Mouse (Mus musculus) forebrain, embryonic 13.5 days (tissue): ENCODE data around the gene Olfr979. TPM values are rescaled to one million over a fixed set of nuclear protein-coding genes. Genes with fewer than 3 reads are reported as not detected.
"Not testable (repeated sequence)": the region's sequence is repeated elsewhere in the genome, so short reads cannot be mapped to it uniquely, and the experiment has no call there.

Experiments
- ATAC-seq: fragments of 200-750 bp; cut with Nextera tagmentation; 2 replicates; pipeline ENCODE4 v1.8.0; 2017
- H3K27ac ChIP-seq: fragments of 300-500 bp; sonication (generic); 2 replicates; pipeline ENCODE4 v1.5.1; 2015; ENCODE audit warnings: inconsistent platforms, mild to moderate bottlenecking, moderate library complexity
- H3K27me3 ChIP-seq: fragments of 300-500 bp; sonication (generic); 2 replicates; pipeline ENCODE4 v1.6.1; 2015; ENCODE audit warnings: mild to moderate bottlenecking, inconsistent platforms
- H3K36me3 ChIP-seq: fragments of 300-500 bp; sonication (generic); 2 replicates; pipeline ENCODE4 v1.6.1; 2015; ENCODE audit warnings: mild to moderate bottlenecking, inconsistent platforms; ENCODE audit not compliant: poor library complexity, severe bottlenecking
- H3K4me1 ChIP-seq: fragments of 300-500 bp; sonication (generic); 2 replicates; pipeline ENCODE4 v1.6.1; 2015; ENCODE audit warnings: inconsistent platforms
- H3K4me2 ChIP-seq: fragments of 300-500 bp; sonication (generic); 2 replicates; pipeline ENCODE4 v1.6.1; 2015; ENCODE audit warnings: inconsistent platforms, mild to moderate bottlenecking, moderate library complexity
- H3K4me3 ChIP-seq: fragments of 300-500 bp; sonication (generic); 2 replicates; pipeline ENCODE4 v1.5.1; 2015; ENCODE audit warnings: mild to moderate bottlenecking, inconsistent platforms
- H3K9ac ChIP-seq: fragments of 300-500 bp; sonication (generic); 2 replicates; pipeline ENCODE4 v1.6.1; 2015; ENCODE audit warnings: mild to moderate bottlenecking, inconsistent platforms
- H3K9me3 ChIP-seq: fragments of 300-500 bp; sonication (generic); replicated peaks from 2 replicates; pipeline ENCODE4 v1.6.1; 2016; ENCODE audit warnings: inconsistent platforms
- WGBS: fragments of 180-500 bp; shearing (Covaris S2); methylation state at CpG from one replicate; pipeline ENCODE4 v1.1.7; 2015; 5-methylcytosine and 5-hydroxymethylcytosine counted together
- polyA plus RNA-seq: library from polyadenylated mRNA; unstranded; fragments of >200 nt; fragmentation: Nextera tagmentation; extraction: Ambion mirVana; gene quantifications from 2 replicates; pipeline ENCODE4 v1.2.1, GENCODE M21; 2015

Olfr979 gene
- not detected in 2 replicates for polyA plus RNA-seq

GRCm38 (mm10) chr9:40003365-40003764, at the start of gene Olfr979:
Gene Olfr979, minus strand, starts transcription at chr9:40003465.
- H3K4me3 ChIP-seq, result no peak within 1 kb of the TSS
- no peak for ATAC-seq
- H3K4me1 ChIP-seq, result no peaks in the 10 kb centered on the region
- no peaks in the 10 kb centered on the region for H3K36me3 ChIP-seq
- no peak within 1 kb of the TSS for H3K4me2 ChIP-seq
- H3K27me3 ChIP-seq, result no peaks in the 10 kb centered on the region
- WGBS, result 97% methylated on average over 1 of the region's 1 CpGs
- no peak within 1 kb of the TSS for H3K27ac ChIP-seq
- no peaks in the 10 kb centered on the region for H3K9me3 ChIP-seq
- no peak within 1 kb of the TSS for H3K9ac ChIP-seq

DNA sequence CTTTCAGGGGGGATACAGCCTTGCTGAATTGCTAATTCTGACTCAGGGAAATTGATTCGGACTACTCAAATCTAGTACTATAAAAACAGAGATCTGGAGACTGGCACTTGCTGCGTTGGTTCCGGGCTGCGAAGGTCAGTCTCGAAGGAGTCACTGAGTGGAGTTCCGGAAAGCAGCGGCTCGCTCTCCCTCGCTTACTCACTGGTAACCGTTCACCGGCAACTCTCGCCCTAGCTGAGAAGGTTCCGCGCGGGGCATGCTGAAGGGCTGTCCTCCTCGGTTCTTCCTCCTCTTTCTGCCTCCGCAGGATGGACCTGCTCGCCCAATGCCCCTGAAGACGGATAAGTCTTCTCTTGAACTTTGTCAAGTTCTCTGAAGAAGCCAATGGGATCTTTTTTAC, 46.9 kb upstream of the Olfr979 start:
- no peaks in the 10 kb centered on the region for H3K9me3 ChIP-seq
- H3K27ac ChIP-seq, result no peak overlapping the region
- H3K27me3 ChIP-seq, result no peaks in the 10 kb centered on the region
- H3K4me1 ChIP-seq, result no peaks in the 10 kb centered on the region
- no peak for ATAC-seq
- H3K36me3 ChIP-seq, result no peaks in the 10 kb centered on the region
- no peak overlapping the region for H3K4me3 ChIP-seq
- no peak overlapping the region for H3K4me2 ChIP-seq
- 93% methylated on average over 19 of the region's 19 CpGs for WGBS
- H3K9ac ChIP-seq, result no peak overlapping the region

GRCm38 (mm10) chr9:40021164-40021563, 17.9 kb upstream of the Olfr979 start, which contains the start of gene Olfr981:
Gene Olfr981, plus strand, starts transcription at chr9:40021464.
- 57% methylated on average over 2 of the region's 2 CpGs for whole genome bisulfite sequencing
- Histone ChIP-seq H3K4me3 (no peak within 1 kb of the TSS), H3K9ac (no peak within 1 kb of the TSS), H3K27ac (no peak within 1 kb of the TSS), H3K4me1 (no peaks in the 10 kb centered on the region), H3K27me3 (no peaks in the 10 kb centered on the region), H3K4me2 (no peak within 1 kb of the TSS), H3K9me3 (no peaks in the 10 kb centered on the region), H3K36me3 (no peaks in the 10 kb centered on the region)
- ATAC-seq, result no peak

- Histone ChIP-seq H3K9ac (no peak within 1 kb of the TSS), H3K36me3 (no peaks in the 10 kb centered on the region), H3K4me3 (no peak within 1 kb of the TSS), H3K4me2 (no peak within 1 kb of the TSS), H3K9me3 (no peaks in the 10 kb centered on the region), H3K4me1 (no peaks in the 10 kb centered on the region), H3K27me3 (no peaks in the 10 kb centered on the region), H3K27ac (no peak within 1 kb of the TSS)
- 97% methylated on average over 1 of the region's 1 CpGs for WGBS
- ATAC-seq, result no peak
Measured at GRCm38 (mm10) chr9:40009482-40009881, 6.2 kb upstream of the Olfr979 start, which contains the start of gene Olfr980. Gene Olfr980, minus strand, starts transcription at chr9:40009582.

- H3K36me3 ChIP-seq, result no peaks in the 10 kb centered on the region
- H3K4me2 ChIP-seq, result no peak within 1 kb of the TSS
- no peak within 1 kb of the TSS for H3K4me3 ChIP-seq
- WGBS, result 83% methylated on average over 2 of the region's 2 CpGs
- H3K9ac ChIP-seq, result no peak within 1 kb of the TSS
- H3K4me1 ChIP-seq, result no peaks in the 10 kb centered on the region
- no peak within 1 kb of the TSS for H3K27ac ChIP-seq
- H3K9me3 ChIP-seq, result no peaks in the 10 kb centered on the region
- no peak for ATAC-seq
- no peaks in the 10 kb centered on the region for H3K27me3 ChIP-seq
Measured at GRCm38 (mm10) chr9:39991813-39992212, 11.5 kb downstream of the Olfr979 start, which contains the start of gene Olfr978. Gene Olfr978, plus strand, starts transcription at chr9:39992113.

GRCm38 (mm10) chr9:39976581-39977145, 26.6 kb downstream of the Olfr979 start:
- not testable (repeated sequence) for H3K9me3 ChIP-seq, H3K4me2 ChIP-seq, H3K9ac ChIP-seq, H3K27me3 ChIP-seq, ATAC-seq, H3K36me3 ChIP-seq, H3K4me1 ChIP-seq, H3K4me3 ChIP-seq, H3K27ac ChIP-seq
- WGBS, result 91% methylated on average over 1 of the region's 1 CpGs

GRCm38 (mm10) chr9:39961033-39961432, 42.2 kb downstream of the Olfr979 start, which contains the start of gene Olfr976:
Gene Olfr976, minus strand, starts transcription at chr9:39961133.
- not testable (repeated sequence) for H3K4me3 ChIP-seq, H3K4me1 ChIP-seq, H3K9me3 ChIP-seq, H3K9ac ChIP-seq, H3K27ac ChIP-seq, ATAC-seq, H3K27me3 ChIP-seq, H3K4me2 ChIP-seq, H3K36me3 ChIP-seq
- 86% methylated on average over 8 of the region's 9 CpGs for WGBS

DNA sequence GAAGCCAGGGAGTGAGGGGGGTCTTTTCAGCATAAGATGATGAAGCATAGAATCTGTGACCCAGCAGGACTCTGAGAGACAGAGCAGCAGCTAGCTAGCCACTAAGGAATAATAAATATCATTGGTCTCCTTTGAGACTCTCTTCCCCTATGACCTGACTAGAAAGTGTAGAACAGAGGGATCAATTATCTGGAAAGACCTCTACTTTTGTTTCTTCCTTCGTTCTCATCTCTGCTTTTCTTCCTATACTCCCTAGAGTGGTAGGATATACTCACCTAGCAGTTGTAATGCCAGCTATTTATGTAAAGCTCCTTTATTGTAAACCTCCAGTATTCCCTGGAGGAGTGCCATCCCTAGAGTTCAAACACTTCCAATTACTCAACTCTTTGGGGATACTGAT, 51.3 kb downstream of the Olfr979 start, which contains the start of gene Olfr975:
Olfr975 (minus strand) TSS at position 101 of the 400 bp plus-strand sequence.
- H3K36me3 ChIP-seq, result no peaks in the 10 kb centered on the region
- no peak within 1 kb of the TSS for H3K27ac ChIP-seq
- no peak for ATAC-seq
- H3K4me2 ChIP-seq, result no peak within 1 kb of the TSS
- H3K4me3 ChIP-seq, result no peak within 1 kb of the TSS
- no peaks in the 10 kb centered on the region for H3K9me3 ChIP-seq
- WGBS, result 61% methylated on average over 1 of the region's 1 CpGs
- H3K4me1 ChIP-seq, result no peaks in the 10 kb centered on the region
- no peak within 1 kb of the TSS for H3K9ac ChIP-seq
- no peaks in the 10 kb centered on the region for H3K27me3 ChIP-seq

Other genes starting within 250 kb of the Olfr979 start
- gene Olfr968, start 220.2 kb downstream of the Olfr979 start, polyA plus RNA-seq, result not detected in 2 replicates
- gene Olfr969, start 212.5 kb downstream of the Olfr979 start, polyA plus RNA-seq, result not detected in 2 replicates
- gene Olfr970, start 194.6 kb downstream of the Olfr979 start, polyA plus RNA-seq, result not detected in 2 replicates
- not detected in 2 replicates for gene Olfr971, start 166.6 kb downstream of the Olfr979 start, polyA plus RNA-seq
- not detected in 2 replicates for gene Olfr972, start 137.0 kb downstream of the Olfr979 start, polyA plus RNA-seq
- gene Olfr229, start 96.1 kb downstream of the Olfr979 start, polyA plus RNA-seq, result not detected in 2 replicates
- gene Olfr974, start 66.0 kb downstream of the Olfr979 start, polyA plus RNA-seq, result not detected in 2 replicates
- gene Olfr975, start 51.4 kb downstream of the Olfr979 start, polyA plus RNA-seq, result not detected in 2 replicates
- not detected in 2 replicates for gene Olfr976, start 42.3 kb downstream of the Olfr979 start, polyA plus RNA-seq
- gene Olfr978, start 11.4 kb downstream of the Olfr979 start, polyA plus RNA-seq, result not detected in 2 replicates
- gene Olfr980, start 6.1 kb upstream of the Olfr979 start, polyA plus RNA-seq, result not detected in 2 replicates
- not detected in 2 replicates for gene Olfr981, start 18.0 kb upstream of the Olfr979 start, polyA plus RNA-seq
- not detected in 2 replicates for gene Olfr982, start 70.4 kb upstream of the Olfr979 start, polyA plus RNA-seq
- gene Olfr983, start 90.1 kb upstream of the Olfr979 start, polyA plus RNA-seq, result not detected in 2 replicates
- gene Olfr984, start 110.7 kb upstream of the Olfr979 start, polyA plus RNA-seq, result not detected in 2 replicates
- gene Olfr985, start 126.7 kb upstream of the Olfr979 start, polyA plus RNA-seq, result not detected in 2 replicates
- not detected in 2 replicates for gene Tmem225, start 144.7 kb upstream of the Olfr979 start, polyA plus RNA-seq
- gene Olfr986, start 177.5 kb upstream of the Olfr979 start, polyA plus RNA-seq, result 0.05 TPM in 1 of 2 replicates, not detected in the other
- 6.8 and 8.4 TPM in 2 replicates for gene Zfp202, start 188.9 kb upstream of the Olfr979 start, polyA plus RNA-seq